Mouse (Mus musculus): ENCODE data around the gene Zfp526. TPM values are rescaled to one million over a fixed set of nuclear protein-coding genes. Genes with fewer than 3 reads are reported as not detected.

Zfp526 gene
- polyA plus RNA-seq, 1 experiment from 2014 or later = 3.9 TPM

DNA sequence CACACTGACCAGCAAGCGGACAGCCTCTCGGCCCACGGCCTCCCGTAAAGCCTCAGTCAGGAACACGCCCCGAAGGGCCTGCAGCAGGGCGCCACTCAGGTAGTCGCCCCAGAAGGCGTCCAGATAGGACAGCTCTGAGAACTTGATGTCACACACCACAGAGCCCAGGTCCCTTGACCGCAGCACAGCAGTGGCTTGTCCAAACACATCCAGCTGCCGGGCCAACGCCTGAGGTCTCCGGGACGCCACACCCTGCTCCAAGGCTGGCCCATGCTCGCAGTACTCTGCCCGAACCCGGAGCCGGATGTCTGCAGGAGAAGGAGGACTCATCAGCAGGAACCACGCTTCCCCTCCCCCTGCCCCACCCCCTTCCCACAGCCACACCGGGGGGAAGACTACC is 17.6 kb upstream of the Zfp526 start:
- Histone ChIP-seq H3K9ac (ENCODE audit: low read depth, low read length) (no peak overlapping the region), H3K4me3 (ENCODE audit: low read depth, low read length) (no peak overlapping the region), H3K4me2 (replicated peaks; ENCODE audit: low read depth, low read length) (no peak overlapping the region), H3K27ac (ENCODE audit: low read depth, low read length) (no peak overlapping the region), H3K4me1 (replicated peaks; ENCODE audit: control insufficient read depth, insufficient read depth, low read length) (no peaks in the 10 kb centered on the region), H3K9me3 (ENCODE audit: control insufficient read depth, low read length) (no peaks in the 10 kb centered on the region), H3K36me3 (ENCODE audit: control insufficient read depth, insufficient read depth, low read length) (0 out of 2 replicates have a peak, but pooled peaks cover 5% of the 10 kb centered on the region), H3K27me3 (ENCODE audit: control insufficient read depth, insufficient read depth, low read length) (no peaks in the 10 kb centered on the region)
- ATAC-seq (ENCODE audit: low FRiP score) (no peak), DNase-seq (ENCODE audit: low spot score) (no peak)
- 88% methylated on average over 19 of the region's 20 CpGs for WGBS

DNA sequence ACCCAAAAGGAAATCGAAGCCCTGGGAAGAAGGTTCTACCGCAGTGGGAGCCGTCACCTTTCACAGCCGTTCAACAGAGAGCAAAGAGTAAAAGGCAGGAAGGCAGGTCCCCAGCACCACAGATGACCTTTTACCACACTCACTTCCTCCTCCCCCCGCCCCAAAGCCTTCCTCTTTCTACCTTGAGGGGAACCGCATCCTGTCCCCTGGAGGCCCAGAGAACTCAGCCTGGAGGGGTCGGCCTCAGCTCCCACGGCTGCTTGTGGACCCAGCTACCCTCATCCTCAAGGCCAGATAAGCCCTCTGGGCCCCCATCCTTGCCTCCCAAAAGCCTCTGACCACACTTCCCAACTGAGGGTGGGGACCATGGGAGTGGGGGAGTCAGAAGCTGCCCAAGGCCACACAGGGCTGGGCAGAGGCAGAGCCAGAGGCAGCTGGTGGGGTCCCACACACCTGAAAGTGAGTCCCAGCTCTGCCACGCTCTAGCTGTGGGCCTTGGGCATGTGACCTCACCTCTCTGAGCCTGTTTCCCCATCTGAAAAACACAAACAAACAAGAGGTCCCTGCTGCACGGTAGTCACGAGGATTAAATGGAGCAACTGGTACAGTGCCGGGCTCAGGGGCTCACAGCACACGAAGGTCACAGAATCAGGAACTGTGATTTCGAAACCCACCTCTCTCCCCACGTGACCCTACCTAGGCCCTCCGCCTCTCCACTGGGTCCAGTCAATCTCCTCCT is 15.7 kb upstream of the Zfp526 start:
- DNase-seq (ENCODE audit: low spot score) (no peak), ATAC-seq (ENCODE audit: low FRiP score) (no peak)
- Histone ChIP-seq H3K4me1 (replicated peaks; ENCODE audit: control insufficient read depth, insufficient read depth, low read length) (no peaks in the 10 kb centered on the region), H3K4me3 (ENCODE audit: low read depth, low read length) (no peak overlapping the region), H3K27me3 (ENCODE audit: control insufficient read depth, insufficient read depth, low read length) (no peaks in the 10 kb centered on the region), H3K9ac (ENCODE audit: low read depth, low read length) (no peak overlapping the region), H3K4me2 (replicated peaks; ENCODE audit: low read depth, low read length) (no peak overlapping the region), H3K27ac (ENCODE audit: low read depth, low read length) (no peak overlapping the region), H3K36me3 (ENCODE audit: control insufficient read depth, insufficient read depth, low read length) (0 out of 2 replicates have a peak, but pooled peaks cover 5% of the 10 kb centered on the region), H3K9me3 (ENCODE audit: control insufficient read depth, low read length) (no peaks in the 10 kb centered on the region)
- 83% methylated on average over 16 of the region's 16 CpGs for WGBS

DNA sequence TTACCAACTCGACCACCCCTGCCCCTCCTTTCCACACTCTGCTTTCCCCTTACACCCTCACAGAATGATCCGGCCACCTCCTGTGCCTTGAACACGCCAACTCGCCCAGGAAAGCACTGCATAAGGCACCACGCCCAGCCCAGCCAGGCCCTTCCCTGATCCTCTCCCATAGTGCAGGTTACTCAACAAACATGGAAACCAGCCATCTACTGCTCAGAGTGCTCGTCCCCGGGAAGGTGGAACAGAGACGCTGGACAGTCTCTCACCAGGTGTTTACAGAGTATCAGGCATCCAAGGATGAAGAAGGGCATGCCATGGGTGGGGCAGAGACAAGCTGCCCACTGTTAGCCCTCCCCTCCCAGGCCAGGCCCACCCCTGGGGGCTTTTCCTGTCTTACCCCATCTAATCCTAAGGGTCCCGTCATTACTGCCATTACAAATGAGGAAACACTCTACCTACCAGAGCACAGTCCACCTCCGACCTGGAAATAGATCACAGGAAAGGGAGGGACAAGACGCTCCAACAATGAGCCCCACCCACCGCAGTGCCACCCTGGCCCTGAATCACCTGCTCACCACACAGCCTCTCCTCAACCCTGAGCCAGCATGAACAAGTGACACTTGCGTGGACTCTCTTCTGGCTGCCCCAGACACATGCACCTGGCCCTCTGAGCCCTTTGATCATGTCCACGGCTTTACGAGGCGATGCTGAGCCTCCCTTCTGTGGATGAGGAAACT is 15.0 kb upstream of the Zfp526 start:
- Histone ChIP-seq H3K9me3 (ENCODE audit: control insufficient read depth, low read length) (no peaks in the 10 kb centered on the region), H3K4me1 (replicated peaks; ENCODE audit: control insufficient read depth, insufficient read depth, low read length) (no peaks in the 10 kb centered on the region), H3K27ac (ENCODE audit: low read depth, low read length) (no peak overlapping the region), H3K36me3 (ENCODE audit: control insufficient read depth, insufficient read depth, low read length) (0 out of 2 replicates have a peak, but pooled peaks cover 8% of the 10 kb centered on the region), H3K9ac (ENCODE audit: low read depth, low read length) (no peak overlapping the region), H3K4me2 (replicated peaks; ENCODE audit: low read depth, low read length) (no peak overlapping the region), H3K4me3 (ENCODE audit: low read depth, low read length) (no peak overlapping the region), H3K27me3 (ENCODE audit: control insufficient read depth, insufficient read depth, low read length) (no peaks in the 10 kb centered on the region)
- WGBS = 90% methylated on average over 16 of the region's 16 CpGs
- no peak for DNase-seq (ENCODE audit: low spot score)
- ATAC-seq (ENCODE audit: low FRiP score) = no peak

DNA sequence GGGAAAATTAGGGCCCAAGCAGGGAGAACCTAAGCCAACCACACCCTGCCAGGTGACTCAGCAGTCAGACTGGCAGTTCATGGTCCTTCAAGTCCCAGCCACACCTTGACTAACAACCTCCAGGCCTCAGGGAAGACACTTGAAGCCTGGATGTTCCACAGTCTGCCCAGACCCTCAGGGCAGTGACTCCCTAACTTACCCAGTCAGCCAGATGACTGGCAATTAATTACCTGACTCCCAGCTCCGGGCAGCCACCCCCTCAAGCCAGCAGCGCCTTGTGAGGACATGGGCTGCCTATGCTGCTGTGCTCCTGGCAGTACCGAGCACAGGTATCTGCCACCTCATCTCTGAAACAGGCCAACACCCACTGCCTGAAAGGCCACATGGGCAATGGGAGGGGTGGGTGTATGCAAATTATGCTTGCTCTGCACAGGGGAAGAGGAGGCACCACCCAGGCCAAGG is 12.0 kb upstream of the Zfp526 start:
- no peaks in the 10 kb centered on the region for H3K27me3 ChIP-seq (ENCODE audit: control insufficient read depth, insufficient read depth, low read length)
- H3K4me3 ChIP-seq (ENCODE audit: low read depth, low read length) = no peak overlapping the region
- no peaks in the 10 kb centered on the region for H3K9me3 ChIP-seq (ENCODE audit: control insufficient read depth, low read length)
- no peak for DNase-seq (ENCODE audit: low spot score)
- no peak for ATAC-seq (ENCODE audit: low FRiP score)
- 0 out of 2 replicates have a peak, but pooled peaks cover 2% of the 10 kb centered on the region for H3K36me3 ChIP-seq (ENCODE audit: control insufficient read depth, insufficient read depth, low read length)
- no peaks in the 10 kb centered on the region for H3K4me1 ChIP-seq (replicated peaks; ENCODE audit: control insufficient read depth, insufficient read depth, low read length)
- H3K4me2 ChIP-seq (replicated peaks; ENCODE audit: low read depth, low read length) = no peak overlapping the region
- no peak overlapping the region for H3K9ac ChIP-seq (ENCODE audit: low read depth, low read length)
- H3K27ac ChIP-seq (ENCODE audit: low read depth, low read length) = no peak overlapping the region
- 84% methylated on average over 3 of the region's 3 CpGs for WGBS

DNA sequence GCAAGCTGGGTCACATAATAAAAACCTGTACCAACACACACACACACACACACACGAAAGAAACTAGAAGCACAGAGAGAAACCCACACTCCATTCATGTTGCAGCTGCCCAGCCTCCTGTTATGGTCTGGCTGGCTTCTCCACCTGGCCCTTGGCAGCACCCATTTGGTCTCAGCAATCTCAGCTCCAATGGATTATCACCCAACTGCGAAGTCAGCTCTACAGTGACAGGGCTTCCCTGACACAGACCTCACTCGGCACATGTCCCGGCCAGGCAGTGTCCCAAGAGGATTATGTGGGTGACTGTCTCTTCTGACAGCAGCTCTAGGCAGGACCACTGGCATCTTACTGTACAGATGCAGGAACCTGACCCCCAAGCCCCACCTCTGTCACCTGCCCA is 10.7 kb upstream of the Zfp526 start:
- H3K36me3 ChIP-seq (ENCODE audit: control insufficient read depth, insufficient read depth, low read length) = 0 out of 2 replicates have a peak, but pooled peaks cover 2% of the 10 kb centered on the region
- DNase-seq (ENCODE audit: low spot score) = no peak
- no peaks in the 10 kb centered on the region for H3K4me1 ChIP-seq (replicated peaks; ENCODE audit: control insufficient read depth, insufficient read depth, low read length)
- H3K9me3 ChIP-seq (ENCODE audit: control insufficient read depth, low read length) = no peaks in the 10 kb centered on the region
- no peak overlapping the region for H3K9ac ChIP-seq (ENCODE audit: low read depth, low read length)
- ATAC-seq (ENCODE audit: low FRiP score) = no peak
- H3K27ac ChIP-seq (ENCODE audit: low read depth, low read length) = no peak overlapping the region
- H3K4me3 ChIP-seq (ENCODE audit: low read depth, low read length) = no peak overlapping the region
- H3K4me2 ChIP-seq (replicated peaks; ENCODE audit: low read depth, low read length) = no peak overlapping the region
- no peaks in the 10 kb centered on the region for H3K27me3 ChIP-seq (ENCODE audit: control insufficient read depth, insufficient read depth, low read length)
- 88% methylated on average over 4 of the region's 4 CpGs for WGBS

DNA sequence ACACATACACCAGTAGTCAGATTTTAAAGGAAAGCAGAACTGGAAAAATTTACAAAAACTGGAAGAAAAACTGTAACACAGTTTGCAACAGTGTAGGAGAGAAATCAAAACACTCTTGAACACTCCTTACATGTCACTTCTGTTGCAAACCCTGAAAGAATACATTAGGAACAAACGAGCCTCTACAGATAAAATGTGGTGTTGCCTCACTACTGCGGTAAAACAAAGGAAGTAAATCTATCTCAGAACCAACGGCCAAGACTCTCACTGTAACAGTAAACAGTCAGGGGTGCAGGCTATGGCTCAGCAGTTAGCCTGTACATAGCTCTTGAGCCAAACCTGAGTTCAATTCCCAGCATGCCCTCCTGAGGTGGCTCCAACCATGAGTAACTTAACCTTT is 8.1 kb upstream of the Zfp526 start:
- Histone ChIP-seq H3K9ac (ENCODE audit: low read depth, low read length) (no peak overlapping the region), H3K36me3 (ENCODE audit: control insufficient read depth, insufficient read depth, low read length) (0 out of 2 replicates have a peak, but pooled peaks cover 2% of the 10 kb centered on the region), H3K27me3 (ENCODE audit: control insufficient read depth, insufficient read depth, low read length) (no peaks in the 10 kb centered on the region), H3K4me2 (replicated peaks; ENCODE audit: low read depth, low read length) (no peak overlapping the region), H3K9me3 (ENCODE audit: control insufficient read depth, low read length) (no peaks in the 10 kb centered on the region), H3K27ac (ENCODE audit: low read depth, low read length) (no peak overlapping the region), H3K4me1 (replicated peaks; ENCODE audit: control insufficient read depth, insufficient read depth, low read length) (no peaks in the 10 kb centered on the region), H3K4me3 (ENCODE audit: low read depth, low read length) (no peak overlapping the region)
- 81% methylated on average over 3 of the region's 3 CpGs for WGBS
- ATAC-seq (ENCODE audit: low FRiP score) = no peak
- no peak for DNase-seq (ENCODE audit: low spot score)

DNA sequence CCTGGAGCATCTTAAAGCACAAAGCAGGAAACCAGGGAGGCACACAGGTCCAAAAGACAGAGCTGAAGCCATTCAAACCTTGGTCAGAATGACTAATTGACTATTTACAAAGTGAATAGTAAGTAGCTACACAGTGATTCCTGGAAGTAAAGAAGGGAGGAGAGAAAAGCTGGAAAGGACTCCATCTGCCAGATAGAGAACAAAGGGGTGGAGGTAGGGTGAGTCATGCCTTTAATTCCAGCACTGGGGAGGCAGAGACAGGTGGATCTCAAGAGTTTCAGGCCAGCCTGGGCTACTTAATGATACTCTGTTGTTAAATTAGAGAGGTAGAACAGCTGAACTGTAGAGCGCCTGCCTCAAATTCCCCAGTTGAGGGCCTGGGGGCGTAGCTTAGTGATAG is 7.1 kb upstream of the Zfp526 start:
- WGBS = 96% methylated on average over 2 of the region's 2 CpGs
- H3K4me1 ChIP-seq (replicated peaks; ENCODE audit: control insufficient read depth, insufficient read depth, low read length) = no peaks in the 10 kb centered on the region
- no peak for ATAC-seq (ENCODE audit: low FRiP score)

DNA sequence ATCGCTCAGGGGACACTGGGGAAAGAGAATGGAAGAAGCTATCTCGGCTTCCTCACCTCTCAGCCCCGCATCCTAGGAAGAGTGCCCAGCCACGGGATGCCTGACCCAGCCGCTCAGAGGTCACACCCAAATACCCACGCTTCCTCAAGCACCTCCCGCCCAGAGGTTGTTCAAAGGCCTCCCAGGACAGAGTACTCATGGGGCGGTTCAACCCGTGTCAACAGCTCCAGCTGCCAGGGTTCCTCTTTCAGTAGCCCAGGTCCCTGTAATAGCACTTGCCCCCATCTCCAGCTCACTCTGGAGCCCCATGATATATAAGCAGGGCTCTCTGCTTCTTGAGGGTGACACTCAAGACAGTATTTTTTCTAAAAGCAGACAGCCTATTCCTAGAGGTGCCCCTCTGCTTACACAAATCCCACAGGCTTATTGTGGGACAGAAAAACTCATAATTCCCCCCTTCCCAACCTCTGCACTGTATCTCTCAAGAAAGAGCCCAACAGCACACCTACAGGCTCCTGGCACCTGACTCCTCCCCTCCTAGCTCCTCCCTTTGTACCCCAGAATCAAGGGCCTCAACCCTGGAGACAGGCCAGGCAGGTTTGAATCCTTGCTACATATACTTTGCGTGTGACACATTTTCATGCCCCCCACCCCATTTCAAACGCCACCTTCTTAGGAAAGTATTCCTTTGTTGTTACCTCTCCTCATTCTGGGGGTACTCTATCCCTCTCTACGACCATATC is 3.4 kb upstream of the Zfp526 start:
- ATAC-seq (ENCODE audit: low FRiP score) = no peak

More for the DNA sequence above, 7.1 kb upstream of the Zfp526 start:
- H3K4me2 ChIP-seq (replicated peaks; ENCODE audit: low read depth, low read length) = no peak overlapping the region
- no peaks in the 10 kb centered on the region for H3K27me3 ChIP-seq (ENCODE audit: control insufficient read depth, insufficient read depth, low read length)
- H3K36me3 ChIP-seq (ENCODE audit: control insufficient read depth, insufficient read depth, low read length) = 0 out of 2 replicates have a peak, but pooled peaks cover 2% of the 10 kb centered on the region
- H3K9ac ChIP-seq (ENCODE audit: low read depth, low read length) = no peak overlapping the region
- H3K9me3 ChIP-seq (ENCODE audit: control insufficient read depth, low read length) = no peaks in the 10 kb centered on the region
- H3K27ac ChIP-seq (ENCODE audit: low read depth, low read length) = no peak overlapping the region
- no peak for DNase-seq (ENCODE audit: low spot score)
- no peak overlapping the region for H3K4me3 ChIP-seq (ENCODE audit: low read depth, low read length)

More for the DNA sequence above, 3.4 kb upstream of the Zfp526 start:
- Histone ChIP-seq H3K27ac (ENCODE audit: low read depth, low read length) (no peak overlapping the region), H3K4me2 (replicated peaks; ENCODE audit: low read depth, low read length) (no peak overlapping the region), H3K27me3 (ENCODE audit: control insufficient read depth, insufficient read depth, low read length) (no peaks in the 10 kb centered on the region), H3K9me3 (ENCODE audit: control insufficient read depth, low read length) (no peaks in the 10 kb centered on the region), H3K36me3 (ENCODE audit: control insufficient read depth, insufficient read depth, low read length) (no peaks in the 10 kb centered on the region), H3K4me1 (replicated peaks; ENCODE audit: control insufficient read depth, insufficient read depth, low read length) (peaks cover 11% of the 10 kb centered on the region), H3K4me3 (ENCODE audit: low read depth, low read length) (no peak overlapping the region), H3K9ac (ENCODE audit: low read depth, low read length) (no peak overlapping the region; the same call in 1 of the 2 replicates)
- 69% methylated on average over 12 of the region's 12 CpGs for WGBS
- no peak for DNase-seq (ENCODE audit: low spot score)
